ENCODE assay signal across 20 mouse cellular contexts in the genomic region with DNA sequence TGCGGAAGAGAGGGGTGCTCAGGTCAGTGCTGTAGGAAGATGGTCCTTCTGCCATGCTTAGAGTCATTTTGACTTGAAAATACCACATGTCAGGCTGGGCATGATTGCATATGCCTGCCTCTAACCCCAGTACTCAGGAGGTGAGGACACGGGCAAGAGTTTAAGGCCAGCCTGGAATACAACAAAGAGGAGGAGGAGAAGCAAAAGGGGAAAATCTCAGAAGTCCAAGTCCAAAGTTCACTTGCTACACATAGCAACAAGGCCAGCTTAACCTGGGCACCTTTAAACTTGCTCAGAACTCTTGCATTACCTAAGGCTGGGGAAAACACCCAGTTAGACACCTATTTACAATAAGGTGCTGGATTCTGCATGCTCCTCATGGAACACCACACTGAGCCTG. TPM values are rescaled to one million over a fixed set of nuclear protein-coding genes. Genes with fewer than 3 reads are reported as not detected.
DNase-seq lines count a peak whose midpoint lies in the region; ATAC-seq lines count a peak whose summit lies in the region.
"Had no signal": no experiment of that assay in that cellular context is flagged by ENCODE, and none has a peak within 500 bp of the region (broad histone marks: within the 10 kb centered on the region; RNA-seq: fewer than 3 reads in every experiment).

No protein-coding gene starts in this region.

- H3K4me1 ChIP-seq in intestine, embryonic 16.5 days (ENCODE audit: control insufficient read depth, insufficient read depth, low read length): peaks cover 4% of the 10 kb centered on the region; the same call in 1 of the 2 replicates
- H3K4me1 ChIP-seq: embryonic facial prominence, embryonic 15.5 days; forebrain, embryonic 10.5 days; hindbrain, embryonic 12.5 days had no signal

- H3K27ac ChIP-seq in intestine, embryonic 16.5 days (ENCODE audit: low read length): no peak overlapping the region
- H3K27ac ChIP-seq: embryonic facial prominence, embryonic 15.5 days; forebrain, embryonic 10.5 days; hindbrain, embryonic 12.5 days had no signal

- H3K4me2 ChIP-seq in intestine, embryonic 16.5 days (ENCODE audit: low read depth, low read length): no peak overlapping the region
- H3K4me2 ChIP-seq: embryonic facial prominence, embryonic 15.5 days; hindbrain, embryonic 12.5 days had no signal

- H3K4me3 ChIP-seq in intestine, embryonic 16.5 days (ENCODE audit: low read length): no peak overlapping the region
- H3K4me3 ChIP-seq: embryonic facial prominence, embryonic 15.5 days; erythroblast, embryonic 14.5 days; forebrain, embryonic 10.5 days; hindbrain, embryonic 12.5 days had no signal

- no peaks in the 10 kb centered on the region for H3K36me3 ChIP-seq in intestine, embryonic 16.5 days (ENCODE audit: control insufficient read depth, insufficient read depth, low read length)
- H3K36me3 ChIP-seq: embryonic facial prominence, embryonic 15.5 days; forebrain, embryonic 10.5 days; hindbrain, embryonic 12.5 days had no signal

- H3K9me3 ChIP-seq in intestine, embryonic 16.5 days (ENCODE audit: control insufficient read depth, low read length): no peaks in the 10 kb centered on the region
- H3K9me3 ChIP-seq: embryonic facial prominence, embryonic 15.5 days; forebrain, embryonic 10.5 days; hindbrain, embryonic 12.5 days had no signal

- peak; percentile 80 for DNase-seq in kidney, adult 9 months
- DNase-seq in kidney, adult 18-20 months: no peak
- DNase-seq in kidney, postnatal 14 days: peak; percentile 31
- no peak for DNase-seq in left cerebral cortex, adult 9 months (ENCODE audit: low spot score in 2 of 2)
- DNase-seq in frontal cortex, postnatal 10 days (ENCODE audit: low spot score in 2 of 2): no peak
- DNase-seq: adrenal gland, adult 8-10 months; adrenal gland, postnatal 36 days; cerebellum, adult 2 months; cerebellum, postnatal 14 days; embryo, embryonic 11 days; gastrocnemius, postnatal 36 days; heart, adult 11 months; heart, postnatal 10 days; heart, postnatal 4 days had no signal

- 80% methylated on average over 2 of the region's 2 CpGs for WGBS in intestine, embryonic 16.5 days

- no peak overlapping the region for H3K9ac ChIP-seq in intestine, embryonic 16.5 days (ENCODE audit: low read depth, low read length)
- H3K9ac ChIP-seq: embryonic facial prominence, embryonic 15.5 days; hindbrain, embryonic 12.5 days had no signal

- ATAC-seq in intestine, embryonic 16.5 days: peak; percentile 46
- ATAC-seq: forebrain, embryonic 14.5 days had no signal

- no peaks in the 10 kb centered on the region for H3K27me3 ChIP-seq in intestine, embryonic 16.5 days (replicated peaks; ENCODE audit: control insufficient read depth, insufficient read depth, low read length)
- H3K27me3 ChIP-seq: embryonic facial prominence, embryonic 15.5 days; hindbrain, embryonic 12.5 days had no signal

RNA-seq across cellular contexts. Expression of a gene that starts 19.5 kb away (rescaled TPM):
- polyA plus RNA-seq in intestine, embryonic 16.5 days (2015; fragmentation: Nextera tagmentation; extraction: Ambion mirVana): 26.3 and 33.1 TPM in 2 replicates
- polyA plus RNA-seq: forebrain, embryonic 14.5 days had no signal

Comparison
In these comparisons a context has a peak if more than half of its experiments do, and no peak if none do; other contexts are left out.
1. DNase-seq: peak in kidney, adult 9 months (single experiment) and kidney, postnatal 14 days (single experiment); none in kidney, adult 18-20 months (single experiment), left cerebral cortex, adult 9 months (0 of 2) and frontal cortex, postnatal 10 days (0 of 2).